Mouse (Mus musculus) ES-Bruce4 (cell line): Measurements from ENCODE around the gene Thbs1.

Experiments used
- CTCF ChIP-seq: IDR thresholded peaks from one replicate; pipeline ENCODE4 v1.8.1; 2011; ENCODE audit warnings: low read depth, low read length
- POLR2A ChIP-seq: IDR thresholded peaks from one replicate; pipeline ENCODE4 v1.8.1; 2011; ENCODE audit warnings: low read length; ENCODE audit not compliant: insufficient read depth

DNA sequence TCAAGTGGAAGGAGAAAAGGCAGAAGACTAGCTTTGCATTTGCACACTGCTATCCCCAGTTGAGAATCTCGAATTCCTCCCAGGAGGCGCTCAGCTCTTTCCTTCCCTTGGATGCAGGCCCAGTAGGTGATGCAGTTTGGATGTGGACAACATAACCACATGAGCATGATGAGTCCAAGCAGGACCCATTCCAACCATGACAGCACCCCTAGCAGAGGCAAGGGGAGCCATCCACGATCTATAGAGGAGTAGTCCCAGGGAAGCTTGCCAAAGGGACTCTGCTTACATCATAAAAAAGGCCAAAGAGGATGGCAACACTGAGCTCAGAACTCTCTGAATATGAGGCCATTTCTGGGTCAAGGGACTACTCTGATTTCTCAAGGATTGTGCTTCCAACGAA lies 32.5 kb upstream of the Thbs1 start:
- TF ChIP-seq CTCF (no peak), POLR2A (no peak)
